Mouse (Mus musculus) heart, embryonic 11.5 days (tissue): ENCODE data around the gene Tmem62. TPM values are rescaled to one million over a fixed set of nuclear protein-coding genes. Genes with fewer than 3 reads are reported as not detected.
A peak's percentile ranks its signal among the peaks of the same experiment; 100 is the strongest.
"Not testable (repeated sequence)": the region's sequence is repeated elsewhere in the genome, so short reads cannot be mapped to it uniquely, and the experiment has no call there.

Experiments used
- ATAC-seq: fragments of 200-750 bp; cut with Nextera tagmentation; replicated peaks from 2 replicates; pipeline ENCODE4 v1.8.0; 2017; ENCODE audit warnings: moderate library complexity; ENCODE audit not compliant: insufficient number of reproducible peaks, low FRiP score, low TSS enrichment
- H3K27ac ChIP-seq: fragments of 300-500 bp; sonication (generic); 2 replicates; pipeline ENCODE4 v1.5.1; 2014; ENCODE audit warnings: mild to moderate bottlenecking, low read depth, low read length
- H3K27me3 ChIP-seq: fragments of 300-500 bp; sonication (generic); 2 replicates; pipeline ENCODE4 v1.6.1; 2014; ENCODE audit warnings: mild to moderate bottlenecking, low read length, mixed read lengths; ENCODE audit not compliant: control insufficient read depth, insufficient read depth
- H3K36me3 ChIP-seq: fragments of 300-500 bp; sonication (generic); 2 replicates; pipeline ENCODE4 v1.6.1; 2014; ENCODE audit warnings: mild to moderate bottlenecking, low read length, moderate library complexity, mixed read lengths; ENCODE audit not compliant: control insufficient read depth, insufficient read depth
- H3K4me1 ChIP-seq: fragments of 300-500 bp; sonication (generic); 2 replicates; pipeline ENCODE4 v1.6.1; 2014; ENCODE audit warnings: low read length; ENCODE audit not compliant: control insufficient read depth, insufficient read depth
- H3K4me2 ChIP-seq: fragments of 300-500 bp; sonication (generic); 2 replicates; pipeline ENCODE4 v1.6.1; 2014; ENCODE audit warnings: mild to moderate bottlenecking, moderate library complexity
- H3K4me3 ChIP-seq: fragments of 300-500 bp; sonication (generic); 2 replicates; pipeline ENCODE4 v1.5.1; 2014; ENCODE audit warnings: low read depth, low read length
- H3K9ac ChIP-seq: fragments of 300-500 bp; sonication (generic); 2 replicates; pipeline ENCODE4 v1.6.1; 2014; ENCODE audit warnings: mild to moderate bottlenecking, low read depth, low read length, moderate library complexity
- H3K9me3 ChIP-seq: fragments of 300-500 bp; sonication (generic); replicated peaks from 2 replicates; pipeline ENCODE4 v1.6.1; 2016; ENCODE audit warnings: low read length; ENCODE audit not compliant: control insufficient read depth
- WGBS: fragments of 180-500 bp; shearing (Covaris S2); extraction: QIAGEN DNeasy Blood & Tissue Kit; methylation state at CpG from one replicate; pipeline ENCODE4 v1.1.7; 2014; ENCODE audit not compliant: insufficient replicate concordance; 5-methylcytosine and 5-hydroxymethylcytosine counted together
- polyA plus RNA-seq: library from polyadenylated mRNA; unstranded; fragments of >200 nt; fragmentation: Nextera tagmentation; extraction: Ambion mirVana; gene quantifications from 2 replicates; pipeline ENCODE4 v1.2.1, GENCODE M21; 2014

Tmem62 gene
- polyA plus RNA-seq, 1 experiment from 2014 or later, result 3.6 TPM

- H3K27ac ChIP-seq, result no peak overlapping the region
- 77% methylated on average over 1 of the region's 1 CpGs for WGBS
Observed at GRCm38 (mm10) chr2:121017151-121017550, 40.3 kb downstream of the Tmem62 start.

GRCm38 (mm10) chr2:121022918-121023317 is 46.1 kb downstream of the Tmem62 start:
- Histone ChIP-seq H3K9ac (no peak overlapping the region), H3K4me2 (no peak overlapping the region), H3K4me1 (no peaks in the 10 kb centered on the region), H3K4me3 (no peak overlapping the region), H3K36me3 (no peaks in the 10 kb centered on the region), H3K27ac (no peak overlapping the region), H3K27me3 (no peaks in the 10 kb centered on the region), H3K9me3 (no peaks in the 10 kb centered on the region)
- ATAC-seq, result no peak
- 78% methylated on average over 5 of the region's 5 CpGs for WGBS

More at GRCm38 (mm10) chr2:121017151-121017550, 40.3 kb downstream of the Tmem62 start:
- peaks cover 4% of the 10 kb centered on the region; the same call in 1 of the 2 replicates for H3K36me3 ChIP-seq
- H3K9me3 ChIP-seq, result no peaks in the 10 kb centered on the region
- H3K9ac ChIP-seq, result no peak overlapping the region
- H3K4me1 ChIP-seq, result no peaks in the 10 kb centered on the region
- H3K4me2 ChIP-seq, result no peak overlapping the region
- no peak overlapping the region for H3K4me3 ChIP-seq
- H3K27me3 ChIP-seq, result no peaks in the 10 kb centered on the region
- no peak for ATAC-seq

- H3K4me2 ChIP-seq, result peak within 1 kb of the TSS; percentile 22; the same call in 1 of the 2 replicates
- ATAC-seq, result peak; percentile 94
- H3K4me1 ChIP-seq, result no peaks in the 10 kb centered on the region
- H3K27me3 ChIP-seq, result no peaks in the 10 kb centered on the region
- no peaks in the 10 kb centered on the region for H3K9me3 ChIP-seq
- peak within 1 kb of the TSS; percentile 61 for H3K9ac ChIP-seq
- H3K4me3 ChIP-seq, result peak within 1 kb of the TSS; percentile 37
- peak within 1 kb of the TSS; percentile 78 for H3K27ac ChIP-seq
- H3K36me3 ChIP-seq, result no peaks in the 10 kb centered on the region
- WGBS, result 38% methylated on average over 5 of the region's 5 CpGs
Observed at GRCm38 (mm10) chr2:121036733-121037341, 60.0 kb downstream of the Tmem62 start, which contains the start of gene Epb42. Gene Epb42, minus strand, starts transcription at chr2:121037072.

- not testable (repeated sequence) for H3K36me3 ChIP-seq, ATAC-seq, H3K27ac ChIP-seq, H3K9me3 ChIP-seq, H3K27me3 ChIP-seq, H3K4me2 ChIP-seq, H3K9ac ChIP-seq, H3K4me3 ChIP-seq, H3K4me1 ChIP-seq
- 68% methylated on average over 1 of the region's 1 CpGs for WGBS
Observed at GRCm38 (mm10) chr2:121038851-121039250, 62.0 kb downstream of the Tmem62 start.

GRCm38 (mm10) chr2:121039382-121039781 is 62.6 kb downstream of the Tmem62 start:
- 90% methylated on average over 1 of the region's 1 CpGs for whole genome bisulfite sequencing

GRCm38 (mm10) chr2:121041098-121041497 is 64.3 kb downstream of the Tmem62 start:
- Histone ChIP-seq H3K36me3 (no peaks in the 10 kb centered on the region), H3K9ac (no peak overlapping the region), H3K9me3 (no peaks in the 10 kb centered on the region), H3K4me1 (no peaks in the 10 kb centered on the region), H3K4me3 (no peak overlapping the region), H3K27ac (no peak overlapping the region), H3K4me2 (no peak overlapping the region), H3K27me3 (no peaks in the 10 kb centered on the region)
- no peak for ATAC-seq
- 38% methylated on average over 5 of the region's 5 CpGs for WGBS

More at GRCm38 (mm10) chr2:121039382-121039781, 62.6 kb downstream of the Tmem62 start:
- no peaks in the 10 kb centered on the region for H3K27me3 ChIP-seq
- H3K9ac ChIP-seq, result no peak overlapping the region
- no peak overlapping the region for H3K4me2 ChIP-seq
- no peaks in the 10 kb centered on the region for H3K4me1 ChIP-seq
- no peak overlapping the region for H3K4me3 ChIP-seq
- no peak overlapping the region for H3K27ac ChIP-seq
- no peaks in the 10 kb centered on the region for H3K36me3 ChIP-seq
- H3K9me3 ChIP-seq, result no peaks in the 10 kb centered on the region
- no peak for ATAC-seq

GRCm38 (mm10) chr2:121045653-121046052 is 68.8 kb downstream of the Tmem62 start:
- Histone ChIP-seq H3K4me3 (no peak overlapping the region), H3K9me3 (no peaks in the 10 kb centered on the region), H3K9ac (no peak overlapping the region), H3K4me2 (no peak overlapping the region), H3K27ac (no peak overlapping the region), H3K36me3 (no peaks in the 10 kb centered on the region), H3K27me3 (no peaks in the 10 kb centered on the region), H3K4me1 (no peaks in the 10 kb centered on the region)
- ATAC-seq, result no peak
- WGBS, result 76% methylated on average over 4 of the region's 4 CpGs

GRCm38 (mm10) chr2:121052176-121052575 is 75.4 kb downstream of the Tmem62 start:
- H3K4me1 ChIP-seq, result no peaks in the 10 kb centered on the region
- no peak for ATAC-seq
- no peak overlapping the region for H3K4me2 ChIP-seq
- H3K4me3 ChIP-seq, result no peak overlapping the region
- 80% methylated on average over 5 of the region's 5 CpGs for WGBS
- no peaks in the 10 kb centered on the region for H3K27me3 ChIP-seq
- H3K9me3 ChIP-seq, result no peaks in the 10 kb centered on the region
- no peak overlapping the region for H3K27ac ChIP-seq
- H3K36me3 ChIP-seq, result no peaks in the 10 kb centered on the region
- H3K9ac ChIP-seq, result no peak overlapping the region

- no peaks in the 10 kb centered on the region for H3K4me1 ChIP-seq
- no peaks in the 10 kb centered on the region for H3K27me3 ChIP-seq
- H3K36me3 ChIP-seq, result no peaks in the 10 kb centered on the region
- 47% methylated on average over 2 of the region's 2 CpGs for WGBS
- H3K4me2 ChIP-seq, result no peak overlapping the region
- no peaks in the 10 kb centered on the region for H3K9me3 ChIP-seq
- H3K27ac ChIP-seq, result no peak overlapping the region
- ATAC-seq, result no peak
- H3K4me3 ChIP-seq, result no peak overlapping the region
- no peak overlapping the region for H3K9ac ChIP-seq
Observed at GRCm38 (mm10) chr2:121054060-121054459, 77.2 kb downstream of the Tmem62 start.
